Comparison of ENCODE assay signal across 8 mouse cellular contexts in genomic region chr6:112191032-112191431, GRCm38 (mm10).
DNase-seq lines count a peak whose midpoint lies in the region; ATAC-seq and TF ChIP-seq lines count a peak whose summit lies in the region.

No protein-coding gene starts in this region.

- H3K4me3 ChIP-seq in ES-Bruce4 (ENCODE audit: low read depth, low read length) = no peak overlapping the region

- no peak for ATAC-seq in erythroid progenitor cell, adult 5-6 weeks (replicated peaks; ENCODE audit: low FRiP score, poor library complexity, severe bottlenecking)

- no peak for TF ChIP-seq EP300 in ES-Bruce4 (IDR thresholded peaks at IDR 0.05; ENCODE audit: insufficient read depth, low read depth, low read length)

- H3K4me1 ChIP-seq in ES-Bruce4 (ENCODE audit: control insufficient read depth, insufficient read depth, low read length) = no peaks in the 10 kb centered on the region

- no peak overlapping the region for H3K27ac ChIP-seq in ES-Bruce4 (ENCODE audit: insufficient read depth, low read length)

- no peak for TF ChIP-seq POLR2A in ES-Bruce4 (IDR thresholded peaks at IDR 0.05; ENCODE audit: insufficient read depth, low read length)

- H3K36me3 ChIP-seq in ES-Bruce4 (ENCODE audit: control insufficient read depth, insufficient read depth, low read length, poor library complexity, severe bottlenecking) = no peaks in the 10 kb centered on the region

- 0 out of 2 replicates have a peak, but pooled peaks cover 2% of the 10 kb centered on the region for H3K27me3 ChIP-seq in ES-Bruce4 (ENCODE audit: control insufficient read depth, insufficient read depth, low read length, poor library complexity, severe bottlenecking)

- H3K9me3 ChIP-seq in ES-Bruce4 (replicated peaks; ENCODE audit: control insufficient read depth, insufficient read depth, low read length, poor library complexity, severe bottlenecking) = peaks cover 4% of the 10 kb centered on the region; the same call in 1 of the 2 replicates

- H3K9ac ChIP-seq in ES-Bruce4 (ENCODE audit: low read depth, poor library complexity, severe bottlenecking) = no peak overlapping the region

- DNase-seq in 3T3-L1 (ENCODE audit: low read depth, low spot score) = peak; percentile 77
- DNase-seq in cerebellum, adult 9-10 months = peak; percentile 44
- peak; percentile 67 to 93 for DNase-seq in frontal cortex, adult 2 months (ENCODE audit: extremely low spot score in 1 of 2, low spot score in 1 of 2)
- DNase-seq in kidney, postnatal 36 days = peak; percentile 42 to 79
- DNase-seq in lung, adult 18-20 months = peak; percentile 43 to 44
- DNase-seq in right cerebral cortex, adult 18-20 months = peak; percentile 64

- peak; percentile 53 for TF ChIP-seq CTCF in ES-Bruce4 (IDR thresholded peaks at IDR 0.05; ENCODE audit: low read depth, low read length)
